Mouse (Mus musculus) limb, embryonic 15.5 days (tissue): ENCODE measurements at regions not wholly inside any gene's neighbourhood (a gene's known extent, or its start where the extent isn't known, plus 50 kb on each side); places are given as distances from the start of the nearest gene placed in this dataset.

ENCODE experiments used
- ATAC-seq: fragments of 200-750 bp; cut with Nextera tagmentation; 2 replicates; pipeline ENCODE4 v1.8.0; 2017; ENCODE audit warnings: low read depth, moderate TSS enrichment; ENCODE audit not compliant: insufficient number of reproducible peaks, low FRiP score, low TSS enrichment
- H3K27ac ChIP-seq: fragments of 300-500 bp; sonication (generic); 2 replicates; pipeline ENCODE4 v1.5.1; 2015; ENCODE audit warnings: moderate library complexity, mild to moderate bottlenecking, inconsistent platforms
- H3K27me3 ChIP-seq: fragments of 300-500 bp; sonication (generic); 2 replicates; pipeline ENCODE4 v1.6.1; 2015; ENCODE audit warnings: inconsistent platforms
- H3K36me3 ChIP-seq: fragments of 300-500 bp; sonication (generic); 2 replicates; pipeline ENCODE4 v1.6.1; 2015; ENCODE audit warnings: inconsistent platforms
- H3K4me1 ChIP-seq: fragments of 300-500 bp; sonication (generic); 2 replicates; pipeline ENCODE4 v1.6.1; 2015; ENCODE audit warnings: inconsistent platforms
- H3K4me2 ChIP-seq: fragments of 300-500 bp; sonication (generic); 2 replicates; pipeline ENCODE4 v1.6.1; 2015; ENCODE audit warnings: mild to moderate bottlenecking, inconsistent platforms
- H3K4me3 ChIP-seq: fragments of 300-500 bp; sonication (generic); 2 replicates; pipeline ENCODE4 v1.5.1; 2015; ENCODE audit warnings: mild to moderate bottlenecking, inconsistent platforms
- H3K9ac ChIP-seq: fragments of 300-500 bp; sonication (generic); 2 replicates; pipeline ENCODE4 v1.6.1; 2015; ENCODE audit warnings: inconsistent platforms
- H3K9me3 ChIP-seq: fragments of 300-500 bp; sonication (generic); 2 replicates; pipeline ENCODE4 v1.6.1; 2016; ENCODE audit warnings: inconsistent platforms
- WGBS: fragments of 180-500 bp; shearing (Covaris S2); methylation state at CpG from one replicate; pipeline ENCODE4 v1.1.7; 2015; 5-methylcytosine and 5-hydroxymethylcytosine counted together

- H3K4me2 ChIP-seq: no peak overlapping the region
- no peak for ATAC-seq
Measured at GRCm38 (mm10) chr8:114072330-114072729, 61.0 kb upstream of the Nudt7 start.

GRCm38 (mm10) chr8:114074122-114074521, 59.2 kb upstream of the Nudt7 start:
- 86% methylated on average over 2 of the region's 2 CpGs for WGBS

More at GRCm38 (mm10) chr8:114072330-114072729, 61.0 kb upstream of the Nudt7 start:
- no peaks in the 10 kb centered on the region for H3K9me3 ChIP-seq
- H3K27ac ChIP-seq: no peak overlapping the region
- no peaks in the 10 kb centered on the region for H3K36me3 ChIP-seq
- H3K4me3 ChIP-seq: no peak overlapping the region
- H3K4me1 ChIP-seq: no peaks in the 10 kb centered on the region
- no peaks in the 10 kb centered on the region for H3K27me3 ChIP-seq
- H3K9ac ChIP-seq: no peak overlapping the region
- 70% methylated on average over 8 of the region's 8 CpGs for WGBS

GRCm38 (mm10) chr8:114076701-114077100, 56.7 kb upstream of the Nudt7 start:
- Histone ChIP-seq H3K36me3 (no peaks in the 10 kb centered on the region), H3K4me3 (no peak overlapping the region), H3K27me3 (no peaks in the 10 kb centered on the region), H3K9ac (no peak overlapping the region), H3K4me1 (no peaks in the 10 kb centered on the region), H3K4me2 (no peak overlapping the region), H3K27ac (no peak overlapping the region), H3K9me3 (no peaks in the 10 kb centered on the region)
- no peak for ATAC-seq
- WGBS: 78% methylated on average over 5 of the region's 5 CpGs

More at GRCm38 (mm10) chr8:114074122-114074521, 59.2 kb upstream of the Nudt7 start:
- H3K27me3 ChIP-seq: no peaks in the 10 kb centered on the region
- no peak overlapping the region for H3K27ac ChIP-seq
- H3K4me3 ChIP-seq: no peak overlapping the region
- H3K9me3 ChIP-seq: no peaks in the 10 kb centered on the region
- no peak overlapping the region for H3K4me2 ChIP-seq
- no peaks in the 10 kb centered on the region for H3K36me3 ChIP-seq
- H3K9ac ChIP-seq: no peak overlapping the region
- no peaks in the 10 kb centered on the region for H3K4me1 ChIP-seq
- ATAC-seq: no peak

- no peak for ATAC-seq
- no peaks in the 10 kb centered on the region for H3K9me3 ChIP-seq
- no peaks in the 10 kb centered on the region for H3K4me1 ChIP-seq
- no peaks in the 10 kb centered on the region for H3K36me3 ChIP-seq
- no peaks in the 10 kb centered on the region for H3K27me3 ChIP-seq
- no peak overlapping the region for H3K4me2 ChIP-seq
- H3K27ac ChIP-seq: no peak overlapping the region
- no peak overlapping the region for H3K9ac ChIP-seq
- H3K4me3 ChIP-seq: no peak overlapping the region
- WGBS: 13% methylated on average over 10 of the region's 10 CpGs
Measured at GRCm38 (mm10) chr8:114081049-114081756, 52.2 kb upstream of the Nudt7 start.

- no peak overlapping the region for H3K27ac ChIP-seq
- no peak overlapping the region for H3K9ac ChIP-seq
- H3K27me3 ChIP-seq: no peaks in the 10 kb centered on the region
- H3K4me3 ChIP-seq: no peak overlapping the region
- no peaks in the 10 kb centered on the region for H3K4me1 ChIP-seq
- no peak for ATAC-seq
- no peaks in the 10 kb centered on the region for H3K36me3 ChIP-seq
- 69% methylated on average over 3 of the region's 3 CpGs for WGBS
- no peaks in the 10 kb centered on the region for H3K9me3 ChIP-seq
- no peak overlapping the region for H3K4me2 ChIP-seq
Measured at GRCm38 (mm10) chr8:114081757-114082059, 51.6 kb upstream of the Nudt7 start.
